Mouse (Mus musculus) kidney, postnatal 0 days (tissue): ENCODE data around the gene B230217C12Rik. TPM values are rescaled to one million over a fixed set of nuclear protein-coding genes. Genes with fewer than 3 reads are reported as not detected.

Experiments used
- ATAC-seq: fragments of 200-750 bp; cut with Nextera tagmentation; replicated peaks from 2 replicates; pipeline ENCODE4 v1.8.0; 2017; ENCODE audit warnings: low read depth, moderate number of reproducible peaks, moderate TSS enrichment, moderate library complexity; ENCODE audit not compliant: low FRiP score
- DNase-seq: peaks from one replicate; pipeline ENCODE4 v3.0.0-alpha.2; 2016; ENCODE audit warnings: low spot score
- H3K27ac ChIP-seq: fragments of 300-500 bp; sonication (generic); 2 replicates; pipeline ENCODE4 v1.5.1; 2014; ENCODE audit warnings: mild to moderate bottlenecking
- H3K27me3 ChIP-seq: fragments of 300-500 bp; sonication (generic); 2 replicates; pipeline ENCODE4 v1.6.1; 2014; ENCODE audit warnings: low read length, mixed read lengths; ENCODE audit not compliant: insufficient read depth
- H3K36me3 ChIP-seq: fragments of 300-500 bp; sonication (generic); 2 replicates; pipeline ENCODE4 v1.6.1; 2014; ENCODE audit warnings: low read length, mixed read lengths; ENCODE audit not compliant: insufficient read depth
- H3K4me1 ChIP-seq: fragments of 300-500 bp; sonication (generic); replicated peaks from 2 replicates; pipeline ENCODE4 v1.6.1; 2014; ENCODE audit warnings: antibody characterized with exemption, low read length, mixed read lengths; ENCODE audit not compliant: insufficient read depth
- H3K4me2 ChIP-seq: fragments of 300-500 bp; sonication (generic); 2 replicates; pipeline ENCODE4 v1.6.1; 2014; ENCODE audit warnings: mild to moderate bottlenecking, low read length, moderate library complexity, mixed read lengths
- H3K4me3 ChIP-seq: fragments of 300-500 bp; sonication (generic); replicated peaks from 2 replicates; pipeline ENCODE4 v1.5.1; 2014; ENCODE audit warnings: low read depth, low read length
- H3K9ac ChIP-seq: fragments of 300-500 bp; sonication (generic); 2 replicates; pipeline ENCODE4 v1.6.1; 2014; ENCODE audit warnings: low read depth, low read length
- H3K9me3 ChIP-seq: fragments of 300-500 bp; sonication (generic); replicated peaks from 2 replicates; pipeline ENCODE4 v1.6.1; 2016; ENCODE audit warnings: low read length, inconsistent platforms, mixed read lengths
- CTCF ChIP-seq: IDR thresholded peaks from 2 replicates; pipeline ENCODE4 v1.5.1; 2016; ENCODE audit warnings: antibody characterized with exemption, low read depth, mild to moderate bottlenecking, moderate library complexity
- WGBS: fragments of 180-500 bp; shearing (Covaris S2); extraction: QIAGEN DNeasy Blood & Tissue Kit; methylation state at CpG from one replicate; pipeline ENCODE4 v1.1.7; 2014; 5-methylcytosine and 5-hydroxymethylcytosine counted together
- polyA plus RNA-seq: library from polyadenylated mRNA; unstranded; fragments of >200 nt; fragmentation: Nextera tagmentation; extraction: Ambion mirVana; gene quantifications from 2 replicates; pipeline ENCODE4 v1.2.1, GENCODE M21; 2015

The B230217C12Rik gene
- polyA plus RNA-seq, 1 experiment from 2014 or later: 5.6 TPM

- 65% methylated on average over 7 of the region's 7 CpGs for WGBS
- Histone ChIP-seq H3K4me2 (no peak overlapping the region), H3K9me3 (no peaks in the 10 kb centered on the region), H3K4me3 (no peak overlapping the region), H3K4me1 (no peaks in the 10 kb centered on the region), H3K27ac (no peak overlapping the region), H3K9ac (no peak overlapping the region), H3K36me3 (peaks cover 35% of the 10 kb centered on the region; the same call in 1 of the 2 replicates), H3K27me3 (no peaks in the 10 kb centered on the region)
- DNase-seq: no peak
- no peak for ATAC-seq
- TF ChIP-seq CTCF: no peak
Observed at GRCm38 (mm10) chr11:97826414-97826813, 14.2 kb upstream of the B230217C12Rik start.

- 91% methylated on average over 6 of the region's 6 CpGs for WGBS
- no peak for DNase-seq
- peaks cover 34% of the 10 kb centered on the region; the same call in 1 of the 2 replicates for H3K36me3 ChIP-seq
Observed at GRCm38 (mm10) chr11:97827654-97828053, 12.9 kb upstream of the B230217C12Rik start.

GRCm38 (mm10) chr11:97829365-97829764 lies 11.2 kb upstream of the B230217C12Rik start:
- DNase-seq (no peak), ATAC-seq (no peak)
- H3K9ac ChIP-seq: no peak overlapping the region
- no peak overlapping the region for H3K4me3 ChIP-seq
- WGBS: 94% methylated on average over 7 of the region's 7 CpGs
- no peak for TF ChIP-seq CTCF
- H3K4me2 ChIP-seq: no peak overlapping the region
- no peaks in the 10 kb centered on the region for H3K27me3 ChIP-seq
- no peak overlapping the region for H3K27ac ChIP-seq
- peaks cover 43% of the 10 kb centered on the region for H3K36me3 ChIP-seq
- H3K4me1 ChIP-seq: no peaks in the 10 kb centered on the region
- no peaks in the 10 kb centered on the region for H3K9me3 ChIP-seq

More at GRCm38 (mm10) chr11:97827654-97828053, 12.9 kb upstream of the B230217C12Rik start:
- TF ChIP-seq CTCF: no peak
- no peak for ATAC-seq
- Histone ChIP-seq H3K9me3 (no peaks in the 10 kb centered on the region), H3K27me3 (no peaks in the 10 kb centered on the region), H3K4me2 (no peak overlapping the region), H3K27ac (no peak overlapping the region), H3K9ac (no peak overlapping the region), H3K4me3 (no peak overlapping the region), H3K4me1 (no peaks in the 10 kb centered on the region)

GRCm38 (mm10) chr11:97829913-97830476 lies 10.6 kb upstream of the B230217C12Rik start:
- no peak overlapping the region for H3K9ac ChIP-seq
- H3K27ac ChIP-seq: no peak overlapping the region
- WGBS: 79% methylated on average over 12 of the region's 12 CpGs
- ATAC-seq: no peak
- H3K4me3 ChIP-seq: no peak overlapping the region
- H3K36me3 ChIP-seq: peaks cover 43% of the 10 kb centered on the region
- DNase-seq: no peak
- no peak for TF ChIP-seq CTCF
- no peaks in the 10 kb centered on the region for H3K9me3 ChIP-seq
- H3K4me1 ChIP-seq: no peaks in the 10 kb centered on the region
- H3K27me3 ChIP-seq: no peaks in the 10 kb centered on the region
- H3K4me2 ChIP-seq: no peak overlapping the region

GRCm38 (mm10) chr11:97830501-97830900 lies 10.1 kb upstream of the B230217C12Rik start:
- Histone ChIP-seq H3K36me3 (peaks cover 41% of the 10 kb centered on the region), H3K27ac (no peak overlapping the region), H3K4me3 (no peak overlapping the region), H3K9ac (no peak overlapping the region), H3K4me2 (no peak overlapping the region), H3K9me3 (no peaks in the 10 kb centered on the region), H3K27me3 (no peaks in the 10 kb centered on the region), H3K4me1 (no peaks in the 10 kb centered on the region)
- DNase-seq (no peak), ATAC-seq (no peak)
- no peak for TF ChIP-seq CTCF
- 80% methylated on average over 6 of the region's 6 CpGs for WGBS

- H3K9ac ChIP-seq: no peak overlapping the region
- H3K27me3 ChIP-seq: no peaks in the 10 kb centered on the region
- no peaks in the 10 kb centered on the region for H3K4me1 ChIP-seq
- peaks cover 41% of the 10 kb centered on the region for H3K36me3 ChIP-seq
- H3K27ac ChIP-seq: no peak overlapping the region
- no peaks in the 10 kb centered on the region for H3K9me3 ChIP-seq
- H3K4me3 ChIP-seq: no peak overlapping the region
- no peak overlapping the region for H3K4me2 ChIP-seq
- no peak for DNase-seq
- 57% methylated on average over 11 of the region's 11 CpGs for WGBS
- ATAC-seq: no peak
- no peak for TF ChIP-seq CTCF
Observed at GRCm38 (mm10) chr11:97832001-97832400, 8.6 kb upstream of the B230217C12Rik start.

GRCm38 (mm10) chr11:97833352-97833751 lies 7.2 kb upstream of the B230217C12Rik start:
- no peak for TF ChIP-seq CTCF
- H3K4me1 ChIP-seq: no peaks in the 10 kb centered on the region
- H3K27ac ChIP-seq: no peak overlapping the region
- DNase-seq (no peak), ATAC-seq (no peak)
- H3K36me3 ChIP-seq: peaks cover 36% of the 10 kb centered on the region
- no peak overlapping the region for H3K4me2 ChIP-seq
- WGBS: 76% methylated on average over 15 of the region's 15 CpGs
- H3K9ac ChIP-seq: no peak overlapping the region
- no peak overlapping the region for H3K4me3 ChIP-seq
- no peaks in the 10 kb centered on the region for H3K9me3 ChIP-seq
- no peaks in the 10 kb centered on the region for H3K27me3 ChIP-seq
